Mouse (Mus musculus): Measurements from ENCODE around the gene Bckdha. TPM values are rescaled to one million over a fixed set of nuclear protein-coding genes. Genes with fewer than 3 reads are reported as not detected.

Bckdha gene
- 31.9 and 39.7 TPM in 2 replicates for polyA plus RNA-seq (2012; ENCODE audit: insufficient read depth, low replicate concordance)

DNA sequence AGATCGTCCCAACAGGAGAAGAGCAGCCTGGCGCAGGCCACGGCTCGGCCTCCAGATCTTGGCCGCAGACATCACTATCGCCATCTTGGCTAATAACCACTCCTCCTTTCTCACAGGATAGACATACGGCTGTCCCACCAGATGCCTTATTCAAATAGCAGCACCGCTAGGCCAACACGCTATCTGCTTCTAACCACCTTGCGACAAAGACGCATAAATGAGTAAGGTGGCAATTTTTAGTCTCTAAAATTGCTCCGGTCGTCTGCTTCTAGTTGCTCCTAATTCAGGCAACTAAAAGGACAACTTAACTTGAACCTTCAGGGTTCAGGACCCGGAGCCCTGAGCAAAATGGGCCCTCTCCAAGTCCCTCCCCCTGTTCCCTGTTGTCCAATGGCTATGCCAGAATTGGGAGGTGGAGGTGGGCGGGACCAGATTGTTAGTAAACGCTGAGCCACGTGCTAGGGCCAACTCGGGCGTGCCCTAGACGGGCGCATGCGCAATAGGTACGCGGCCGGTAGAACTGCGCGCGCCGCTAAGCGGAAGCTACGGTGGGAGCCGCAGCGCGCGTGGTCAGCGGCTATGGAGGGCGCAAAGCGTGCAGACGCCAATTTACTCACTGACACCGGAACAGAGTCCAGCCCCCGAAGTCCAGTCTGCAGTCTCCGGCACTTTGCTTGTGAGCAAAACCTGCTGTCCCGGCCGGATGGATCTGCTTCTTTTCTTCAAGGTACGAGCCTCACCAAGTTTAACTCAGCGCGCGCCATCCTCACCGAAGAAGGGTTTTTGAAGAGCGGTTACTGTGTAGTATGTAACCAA lies at the start of gene Bckdha, which contains the start of gene Exosc5:
Bckdha (minus strand) TSS at position 325 of the 816 bp plus-strand sequence.
Exosc5 (plus strand) TSS at position 508 of the 816 bp plus-strand sequence.
- no peak for TF ChIP-seq FLI1 (IDR thresholded peaks at IDR 0.05; ENCODE audit: low read length)
- no peak for TF ChIP-seq GATA1 (IDR thresholded peaks at IDR 0.05; ENCODE audit: borderline replicate concordance, low read length)
- Histone ChIP-seq H3K4me3 (replicated peaks) (peak within 1 kb of the TSS; percentile 95), H3K4me1 (peaks cover 67% of the 10 kb centered on the region), H3K9me3 (no peaks in the 10 kb centered on the region), H3K27me3 (replicated peaks) (no peaks in the 10 kb centered on the region), H3K36me3 (replicated peaks; ENCODE audit: low read length) (peaks cover 29% of the 10 kb centered on the region)

DNA sequence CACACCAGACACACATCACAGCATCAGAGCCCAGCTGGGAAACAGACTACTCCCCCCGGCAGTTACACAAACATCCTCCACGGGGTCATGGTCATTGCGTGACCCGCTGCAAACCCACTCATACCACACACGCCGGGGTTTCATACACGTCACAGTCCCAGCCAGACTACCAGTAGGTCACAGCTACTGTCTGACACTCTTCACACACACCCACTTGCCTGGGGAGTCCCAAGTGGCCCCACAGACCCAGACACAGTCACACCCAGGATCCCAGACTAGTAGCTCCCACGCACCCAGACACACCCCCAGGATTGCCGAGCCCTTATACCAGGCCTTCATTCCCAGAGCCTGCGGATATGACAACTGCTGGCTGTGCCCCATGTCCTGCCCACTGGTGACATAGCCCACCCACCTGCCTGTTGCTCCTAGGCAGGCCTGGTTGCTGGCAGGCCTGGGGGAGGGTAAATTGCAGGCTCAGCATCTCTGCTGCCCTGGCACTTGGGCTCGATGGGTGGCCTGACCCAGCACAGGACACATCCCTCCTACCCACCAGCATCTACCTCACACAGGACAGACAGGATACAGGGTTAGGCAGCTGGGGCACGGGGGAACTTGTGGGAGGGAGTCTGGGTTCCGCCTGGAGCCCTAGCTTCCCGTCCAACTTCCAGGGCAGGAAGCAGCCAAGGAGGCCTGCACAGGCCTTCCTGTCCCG lies 49.0 kb upstream of the Bckdha start:
- Histone ChIP-seq H3K36me3 (replicated peaks; ENCODE audit: low read length) (peaks cover 99% of the 10 kb centered on the region), H3K27me3 (replicated peaks) (no peaks in the 10 kb centered on the region), H3K4me3 (replicated peaks) (peak overlapping the region; percentile 51), H3K9me3 (no peaks in the 10 kb centered on the region), H3K4me1 (peaks cover 99% of the 10 kb centered on the region)
- no peak for TF ChIP-seq FLI1 (IDR thresholded peaks at IDR 0.05; ENCODE audit: low read length)
- TF ChIP-seq GATA1 (IDR thresholded peaks at IDR 0.05; ENCODE audit: borderline replicate concordance, low read length) = no peak

DNA sequence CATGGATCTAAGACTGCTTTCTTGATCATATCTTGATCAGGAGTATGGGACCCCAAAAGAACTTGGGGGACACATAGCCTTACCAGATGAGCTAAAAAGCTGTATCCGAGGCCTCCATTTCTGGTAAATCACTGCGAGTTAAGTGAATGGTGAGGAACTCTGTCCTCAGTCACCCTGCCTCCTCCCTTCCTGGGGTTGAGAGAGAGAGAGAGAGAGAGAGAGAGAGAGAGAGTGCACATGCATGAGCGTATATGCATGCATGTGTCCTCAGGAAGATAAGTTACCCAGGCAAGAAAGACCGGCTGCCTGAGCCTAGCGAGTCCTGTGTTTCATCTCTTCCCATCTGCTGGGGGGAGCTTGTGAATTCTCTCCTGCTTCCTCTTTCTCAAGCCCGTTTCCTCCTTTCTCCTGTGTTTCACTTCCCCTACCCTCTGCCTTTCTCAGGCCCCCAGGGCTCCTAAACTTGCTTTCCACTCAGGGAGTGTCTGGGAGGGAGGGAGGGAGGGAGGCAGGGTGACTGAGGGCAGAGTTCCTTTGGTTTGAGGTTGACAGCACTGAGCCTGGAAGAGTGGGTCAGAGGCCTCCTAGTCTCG lies 47.9 kb upstream of the Bckdha start:
- no peaks in the 10 kb centered on the region for H3K27me3 ChIP-seq (replicated peaks)
- peaks cover 1% of the 10 kb centered on the region for H3K9me3 ChIP-seq
- peaks cover 99% of the 10 kb centered on the region for H3K4me1 ChIP-seq
- H3K36me3 ChIP-seq (replicated peaks; ENCODE audit: low read length) = peaks cover 99% of the 10 kb centered on the region
- H3K4me3 ChIP-seq (replicated peaks) = no peak overlapping the region
- TF ChIP-seq FLI1 (IDR thresholded peaks at IDR 0.05; ENCODE audit: low read length) (no peak), GATA1 (IDR thresholded peaks at IDR 0.05; ENCODE audit: borderline replicate concordance, low read length) (no peak)

DNA sequence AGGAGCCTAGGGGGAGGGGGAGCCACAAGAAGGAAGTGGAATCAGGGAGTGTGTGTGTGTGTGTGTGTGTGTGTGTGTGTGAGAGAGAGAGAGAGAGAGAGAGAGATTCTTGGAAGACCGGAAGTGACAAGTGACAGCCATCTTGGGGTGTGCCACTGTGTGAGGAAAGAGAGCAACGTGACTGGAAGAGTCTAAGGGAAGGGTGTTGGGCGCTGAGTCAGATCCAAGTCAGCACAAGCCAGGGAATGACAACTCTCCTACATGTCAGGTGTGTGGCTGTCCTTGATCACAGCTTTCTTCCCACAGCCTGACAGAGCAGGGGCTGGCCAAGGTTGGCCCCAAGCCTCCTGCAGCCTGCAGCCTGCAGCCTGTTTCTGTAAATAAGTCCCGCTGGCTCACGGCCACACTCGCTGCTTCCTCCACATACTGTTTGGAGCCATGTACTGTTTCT lies 47.0 kb upstream of the Bckdha start:
- Histone ChIP-seq H3K9me3 (peaks cover 4% of the 10 kb centered on the region), H3K4me1 (peaks cover 99% of the 10 kb centered on the region), H3K36me3 (replicated peaks; ENCODE audit: low read length) (peaks cover 99% of the 10 kb centered on the region), H3K27me3 (replicated peaks) (no peaks in the 10 kb centered on the region), H3K4me3 (replicated peaks) (peak overlapping the region; percentile 76)
- no peak for TF ChIP-seq GATA1 (IDR thresholded peaks at IDR 0.05; ENCODE audit: borderline replicate concordance, low read length)
- TF ChIP-seq FLI1 (IDR thresholded peaks at IDR 0.05; ENCODE audit: low read length) = no peak

DNA sequence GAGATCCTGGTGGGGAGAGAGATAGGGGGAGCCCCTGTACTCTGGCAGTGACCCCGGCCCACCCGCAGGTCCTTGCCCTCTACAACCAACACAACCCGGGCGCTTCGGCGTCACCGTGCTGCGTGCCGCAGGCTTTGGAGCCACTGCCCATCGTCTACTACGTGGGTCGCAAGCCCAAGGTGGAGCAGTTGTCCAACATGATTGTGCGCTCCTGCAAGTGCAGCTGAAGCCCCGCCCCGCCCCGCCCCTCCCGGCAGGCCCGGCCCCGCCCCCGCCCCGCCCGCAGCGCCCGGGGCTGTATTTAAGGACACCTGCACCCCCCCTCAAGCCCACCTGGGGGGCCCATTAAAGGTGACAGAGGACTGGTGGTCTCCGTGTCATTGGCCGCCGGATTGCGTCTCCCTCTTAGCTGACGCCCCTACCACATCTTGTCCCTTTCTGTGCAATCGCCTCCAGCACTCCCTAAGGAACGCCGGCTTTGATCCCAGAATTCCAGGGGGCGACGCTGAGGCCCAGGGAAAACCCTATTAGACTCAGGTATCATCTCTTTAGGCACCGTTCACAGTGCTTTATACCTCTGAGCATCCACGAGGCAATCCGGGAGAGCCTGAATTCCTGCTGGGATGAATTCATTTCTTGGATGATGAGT lies 46.1 kb upstream of the Bckdha start:
- Histone ChIP-seq H3K9me3 (peaks cover 4% of the 10 kb centered on the region), H3K4me3 (replicated peaks) (peak overlapping the region; percentile 59), H3K36me3 (replicated peaks; ENCODE audit: low read length) (peaks cover 99% of the 10 kb centered on the region), H3K4me1 (peaks cover 95% of the 10 kb centered on the region), H3K27me3 (replicated peaks) (no peaks in the 10 kb centered on the region)
- TF ChIP-seq GATA1 (IDR thresholded peaks at IDR 0.05; ENCODE audit: borderline replicate concordance, low read length) (no peak), FLI1 (IDR thresholded peaks at IDR 0.05; ENCODE audit: low read length) (no peak)

DNA sequence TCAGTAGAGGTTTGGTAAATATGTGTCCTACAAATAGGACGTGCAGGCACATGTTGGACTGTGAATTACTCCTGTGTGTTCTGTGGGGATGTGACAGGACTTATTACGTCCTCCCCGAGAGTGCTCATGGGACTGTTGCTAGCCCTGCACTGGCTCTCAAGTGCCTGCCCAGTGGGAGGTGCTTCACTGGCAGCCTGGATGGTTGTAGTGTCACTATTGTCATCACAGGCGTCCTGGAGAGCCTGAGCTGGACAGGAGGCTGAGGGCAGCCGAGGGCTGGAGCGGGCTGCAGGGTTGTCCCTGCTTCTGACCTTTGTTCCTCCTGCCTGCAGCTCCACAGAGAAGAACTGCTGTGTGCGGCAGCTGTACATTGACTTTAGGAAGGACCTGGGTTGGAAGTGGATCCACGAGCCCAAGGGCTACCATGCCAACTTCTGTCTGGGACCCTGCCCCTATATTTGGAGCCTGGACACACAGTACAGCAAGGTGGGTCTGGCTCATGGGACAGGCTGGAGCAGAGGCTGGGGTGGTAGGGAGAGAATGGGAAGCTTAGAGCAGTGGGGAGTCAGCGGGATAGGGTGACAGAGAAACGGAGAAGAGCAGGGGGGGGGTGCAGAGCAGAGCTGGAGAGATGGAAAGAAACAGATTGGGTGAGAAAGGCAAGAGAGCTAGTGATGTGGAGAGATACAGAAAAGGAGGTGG lies 45.2 kb upstream of the Bckdha start:
- H3K9me3 ChIP-seq = peaks cover 4% of the 10 kb centered on the region
- peaks cover 91% of the 10 kb centered on the region for H3K4me1 ChIP-seq
- peaks cover 99% of the 10 kb centered on the region for H3K36me3 ChIP-seq (replicated peaks; ENCODE audit: low read length)
- TF ChIP-seq FLI1 (IDR thresholded peaks at IDR 0.05; ENCODE audit: low read length) (no peak), GATA1 (IDR thresholded peaks at IDR 0.05; ENCODE audit: borderline replicate concordance, low read length) (no peak)
- no peaks in the 10 kb centered on the region for H3K27me3 ChIP-seq (replicated peaks)
- H3K4me3 ChIP-seq (replicated peaks) = peak overlapping the region; percentile 39

DNA sequence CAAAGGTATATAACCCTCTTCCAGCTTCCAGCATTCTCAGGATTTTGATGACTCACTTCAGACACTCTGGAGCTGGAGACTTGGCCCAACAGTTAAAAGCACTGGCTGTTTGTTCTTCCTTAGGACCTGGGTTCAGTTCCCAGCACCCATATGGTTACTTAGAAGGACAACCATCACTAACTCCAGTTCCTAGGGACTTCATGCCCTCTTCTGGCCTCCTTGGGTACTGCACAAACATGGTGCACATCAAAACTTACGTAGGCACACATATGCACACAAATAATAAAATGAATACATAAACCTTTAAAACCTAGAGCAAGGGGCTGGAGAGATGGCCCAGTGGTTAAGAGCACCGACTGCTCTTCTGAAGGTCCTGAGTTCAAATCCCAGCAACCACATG lies 43.6 kb upstream of the Bckdha start:
- peaks cover 4% of the 10 kb centered on the region for H3K9me3 ChIP-seq
- H3K27me3 ChIP-seq (replicated peaks) = no peaks in the 10 kb centered on the region
- no peak overlapping the region for H3K4me3 ChIP-seq (replicated peaks)
- peaks cover 99% of the 10 kb centered on the region for H3K36me3 ChIP-seq (replicated peaks; ENCODE audit: low read length)
- TF ChIP-seq GATA1 (IDR thresholded peaks at IDR 0.05; ENCODE audit: borderline replicate concordance, low read length) (no peak), FLI1 (IDR thresholded peaks at IDR 0.05; ENCODE audit: low read length) (no peak)
- peaks cover 92% of the 10 kb centered on the region for H3K4me1 ChIP-seq

DNA sequence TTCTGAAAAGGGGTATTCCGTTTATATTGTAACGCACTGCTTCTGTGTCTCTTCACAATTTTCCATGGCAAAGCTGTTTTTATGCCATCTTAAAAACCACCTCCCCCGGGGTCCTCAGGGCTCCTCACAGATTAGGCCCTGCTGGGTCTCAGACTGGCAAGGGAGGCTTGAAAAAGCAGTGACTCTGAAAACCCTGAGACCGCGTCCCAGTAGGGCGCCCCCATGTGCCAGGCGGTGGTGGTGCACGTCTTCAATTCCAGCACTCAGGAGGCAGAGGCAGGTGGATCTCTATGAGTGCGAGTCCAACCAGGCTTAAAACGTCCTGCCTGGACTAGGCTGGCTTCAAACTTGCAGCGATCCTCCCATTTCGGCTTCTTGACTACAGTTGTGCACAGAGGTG lies 42.0 kb upstream of the Bckdha start:
- Histone ChIP-seq H3K4me1 (peaks cover 88% of the 10 kb centered on the region), H3K4me3 (replicated peaks) (peak overlapping the region; percentile 35), H3K27me3 (replicated peaks) (no peaks in the 10 kb centered on the region), H3K9me3 (peaks cover 4% of the 10 kb centered on the region), H3K36me3 (replicated peaks; ENCODE audit: low read length) (peaks cover 97% of the 10 kb centered on the region)
- TF ChIP-seq FLI1 (IDR thresholded peaks at IDR 0.05; ENCODE audit: low read length) (no peak), GATA1 (IDR thresholded peaks at IDR 0.05; ENCODE audit: borderline replicate concordance, low read length) (no peak)

DNA sequence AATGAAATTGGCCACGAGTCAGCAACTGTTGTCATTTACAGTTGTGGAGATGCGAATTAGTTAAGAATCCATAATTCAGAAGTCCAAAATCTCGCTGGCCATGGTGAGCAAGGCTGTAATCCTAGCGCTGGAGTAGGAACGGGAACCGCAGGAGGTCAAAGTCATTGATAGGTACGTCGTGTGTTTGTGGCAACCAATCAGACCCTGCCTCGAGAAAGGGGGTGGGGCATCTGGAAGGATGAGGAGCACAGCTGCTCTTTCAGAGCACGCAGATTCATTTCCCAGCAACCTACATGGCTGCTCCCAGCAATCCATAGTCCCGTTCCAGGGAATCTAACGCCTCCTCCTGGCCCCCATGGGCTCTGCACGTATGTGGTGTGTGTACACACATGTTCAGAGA lies 41.1 kb upstream of the Bckdha start:
- no peak for TF ChIP-seq FLI1 (IDR thresholded peaks at IDR 0.05; ENCODE audit: low read length)
- no peak for TF ChIP-seq GATA1 (IDR thresholded peaks at IDR 0.05; ENCODE audit: borderline replicate concordance, low read length)
- peaks cover 97% of the 10 kb centered on the region for H3K36me3 ChIP-seq (replicated peaks; ENCODE audit: low read length)
- H3K4me1 ChIP-seq = peaks cover 88% of the 10 kb centered on the region
- peaks cover 4% of the 10 kb centered on the region for H3K9me3 ChIP-seq
- H3K27me3 ChIP-seq (replicated peaks) = no peaks in the 10 kb centered on the region
- peak overlapping the region; percentile 12 for H3K4me3 ChIP-seq (replicated peaks)

All from megakaryocyte, embryonic 14.5 days (primary cell).